Mouse (Mus musculus) lung, adult 2 months (tissue): ENCODE measurements at regions not wholly inside any gene's neighbourhood (a gene's known extent, or its start where the extent isn't known, plus 50 kb on each side); places are given as distances from the start of the nearest gene placed in this dataset.

ENCODE experiments used
- CTCF ChIP-seq: fragments of 200-500 bp; IDR thresholded peaks from 2 replicates; pipeline ENCODE4 v1.5.1; 2011; ENCODE audit warnings: mild to moderate bottlenecking, low read length, control low read depth; ENCODE audit not compliant: insufficient read depth
- POLR2A ChIP-seq: fragments of 200-500 bp; IDR thresholded peaks from 2 replicates; pipeline ENCODE4 v1.6.1; 2011; ENCODE audit warnings: low read depth, mild to moderate bottlenecking, control low read depth, low read length, borderline replicate concordance; ENCODE audit errors: extremely low read depth

GRCm38 (mm10) chr1:151082510-151083033 lies 89.3 kb upstream of the Hmcn1 start:
- no peak for TF ChIP-seq POLR2A
- TF ChIP-seq CTCF = no peak
